Mouse (Mus musculus) lung, embryonic 14.5 days (tissue): ENCODE data around the gene Txndc9. TPM values are rescaled to one million over a fixed set of nuclear protein-coding genes. Genes with fewer than 3 reads are reported as not detected.

Experiments used
- ATAC-seq: fragments of 200-750 bp; cut with Nextera tagmentation; 2 replicates; pipeline ENCODE4 v1.8.0; 2017; ENCODE audit warnings: mild to moderate bottlenecking, moderate TSS enrichment, moderate library complexity; ENCODE audit not compliant: insufficient read depth
- DNase-seq: peaks from one replicate; pipeline ENCODE4 v3.0.0-alpha.2; 2015
- H3K27ac ChIP-seq: fragments of 300-500 bp; sonication (generic); 2 replicates; pipeline ENCODE4 v1.5.1; 2014; ENCODE audit warnings: low read depth, mild to moderate bottlenecking, moderate library complexity
- H3K27me3 ChIP-seq: fragments of 300-500 bp; sonication (generic); 2 replicates; pipeline ENCODE4 v1.6.1; 2014; ENCODE audit warnings: low read length, control low read depth; ENCODE audit not compliant: insufficient read depth
- H3K36me3 ChIP-seq: fragments of 300-500 bp; sonication (generic); 2 replicates; pipeline ENCODE4 v1.6.1; 2014; ENCODE audit warnings: control low read depth; ENCODE audit not compliant: insufficient read depth
- H3K4me1 ChIP-seq: fragments of 300-500 bp; sonication (generic); 2 replicates; pipeline ENCODE4 v1.6.1; 2014; ENCODE audit warnings: antibody characterized with exemption, control low read depth; ENCODE audit not compliant: insufficient read depth
- H3K4me2 ChIP-seq: fragments of 300-500 bp; sonication (generic); 2 replicates; pipeline ENCODE4 v1.6.1; 2014; ENCODE audit warnings: mild to moderate bottlenecking
- H3K4me3 ChIP-seq: fragments of 300-500 bp; sonication (generic); 2 replicates; pipeline ENCODE4 v1.5.1; 2014; ENCODE audit warnings: low read depth, low read length
- H3K9ac ChIP-seq: fragments of 300-500 bp; sonication (generic); 2 replicates; pipeline ENCODE4 v1.6.1; 2014
- H3K9me3 ChIP-seq: fragments of 300-500 bp; sonication (generic); 2 replicates; pipeline ENCODE4 v1.6.1; 2016; ENCODE audit warnings: low read depth, low read length, control low read depth
- CTCF ChIP-seq: IDR thresholded peaks from 2 replicates; pipeline ENCODE4 v1.5.1; 2016; ENCODE audit warnings: antibody characterized with exemption, low read depth
- WGBS: fragments of 180-500 bp; shearing (Covaris S2); extraction: QIAGEN DNeasy Blood & Tissue Kit; methylation state at CpG from one replicate; pipeline ENCODE4 v1.1.7; 2014; 5-methylcytosine and 5-hydroxymethylcytosine counted together
- polyA plus RNA-seq: library from polyadenylated mRNA; unstranded; fragments of >200 nt; fragmentation: Nextera tagmentation; extraction: Ambion mirVana; gene quantifications from 2 replicates; pipeline ENCODE4 v1.2.1, GENCODE M21; 2014

The Txndc9 gene
- polyA plus RNA-seq, 1 experiment from 2014 or later = 127 TPM

GRCm38 (mm10) chr1:38012509-38012908, 14.8 kb upstream of the Txndc9 start:
- no peak for TF ChIP-seq CTCF
- ATAC-seq (no peak), DNase-seq (no peak)
- H3K9me3 ChIP-seq = no peaks in the 10 kb centered on the region
- H3K36me3 ChIP-seq = no peaks in the 10 kb centered on the region
- no peak overlapping the region for H3K4me3 ChIP-seq
- no peak overlapping the region for H3K4me2 ChIP-seq
- H3K4me1 ChIP-seq = no peaks in the 10 kb centered on the region
- no peak overlapping the region for H3K27ac ChIP-seq
- H3K9ac ChIP-seq = no peak overlapping the region
- H3K27me3 ChIP-seq = no peaks in the 10 kb centered on the region

GRCm38 (mm10) chr1:38012104-38012503, 14.4 kb upstream of the Txndc9 start:
- WGBS = 86% methylated on average over 3 of the region's 3 CpGs
- no peaks in the 10 kb centered on the region for H3K36me3 ChIP-seq
- ATAC-seq (no peak), DNase-seq (no peak)
- H3K9me3 ChIP-seq = no peaks in the 10 kb centered on the region
- no peak overlapping the region for H3K4me2 ChIP-seq
- no peak for TF ChIP-seq CTCF
- no peaks in the 10 kb centered on the region for H3K4me1 ChIP-seq
- H3K9ac ChIP-seq = no peak overlapping the region
- H3K4me3 ChIP-seq = no peak overlapping the region
- H3K27ac ChIP-seq = no peak overlapping the region; the same call in 1 of the 2 replicates
- no peaks in the 10 kb centered on the region for H3K27me3 ChIP-seq

DNA sequence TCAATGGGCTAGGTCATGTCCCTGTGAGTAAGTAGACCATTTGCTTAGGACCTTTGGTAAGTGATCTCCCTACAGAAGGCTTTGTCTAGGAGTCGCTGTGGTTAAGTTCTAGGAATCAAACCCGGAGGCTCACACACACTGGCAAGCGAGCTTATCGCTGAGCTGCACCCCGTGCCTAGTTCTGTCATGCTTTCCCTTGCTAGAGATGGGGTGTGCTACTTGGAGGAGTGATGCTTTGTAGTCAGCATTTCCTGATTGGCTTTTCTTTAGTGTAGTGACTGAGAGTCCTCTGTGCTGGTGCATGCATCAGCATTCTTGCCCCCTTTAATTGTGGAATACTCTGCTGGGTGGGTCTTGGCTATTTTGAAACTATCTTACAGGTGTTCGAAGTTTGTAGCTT, 14.0 kb upstream of the Txndc9 start:
- no peak for ATAC-seq
- 79% methylated on average over 6 of the region's 6 CpGs for WGBS
- no peak for DNase-seq
- H3K4me3 ChIP-seq = no peak overlapping the region
- TF ChIP-seq CTCF = no peak
- no peaks in the 10 kb centered on the region for H3K9me3 ChIP-seq
- no peak overlapping the region for H3K9ac ChIP-seq
- no peaks in the 10 kb centered on the region for H3K27me3 ChIP-seq
- H3K4me2 ChIP-seq = no peak overlapping the region
- H3K36me3 ChIP-seq = no peaks in the 10 kb centered on the region
- H3K4me1 ChIP-seq = no peaks in the 10 kb centered on the region
- no peak overlapping the region; the same call in 1 of the 2 replicates for H3K27ac ChIP-seq

- WGBS = 66% methylated on average over 3 of the region's 3 CpGs
- ATAC-seq = no peak
- no peak for DNase-seq
- no peaks in the 10 kb centered on the region for H3K27me3 ChIP-seq
- no peak for TF ChIP-seq CTCF
- no peak overlapping the region for H3K27ac ChIP-seq
- H3K36me3 ChIP-seq = no peaks in the 10 kb centered on the region
- no peaks in the 10 kb centered on the region for H3K9me3 ChIP-seq
- H3K4me2 ChIP-seq = no peak overlapping the region
- no peak overlapping the region for H3K9ac ChIP-seq
- no peak overlapping the region for H3K4me3 ChIP-seq
- H3K4me1 ChIP-seq = no peaks in the 10 kb centered on the region
These were observed 9.0 kb upstream of the Txndc9 start for GRCm38 (mm10) chr1:38006741-38007140.

DNA sequence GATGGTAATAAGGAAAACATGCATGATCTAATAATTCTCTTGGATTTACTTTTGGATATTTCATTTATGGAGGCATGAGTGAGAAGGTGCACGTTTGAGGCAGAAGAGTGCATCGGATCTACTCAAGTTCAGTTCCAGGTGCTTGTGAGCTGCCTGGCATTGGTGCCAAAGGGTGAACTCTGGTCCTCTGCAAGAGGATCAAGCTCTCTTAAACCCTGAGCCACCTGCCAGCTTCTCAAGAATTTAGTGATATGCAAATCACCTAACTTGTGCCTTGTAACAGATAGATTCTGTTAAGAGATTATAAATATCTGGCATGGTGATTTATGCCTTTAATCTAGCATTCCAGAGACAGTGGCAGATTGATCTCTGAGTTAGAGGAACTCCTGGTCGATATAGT, 5.4 kb upstream of the Txndc9 start:
- no peak overlapping the region for H3K9ac ChIP-seq
- no peak for ATAC-seq
- H3K4me1 ChIP-seq = peaks cover 5% of the 10 kb centered on the region
- 76% methylated on average over 3 of the region's 3 CpGs for WGBS
- no peak overlapping the region for H3K4me2 ChIP-seq
- H3K27ac ChIP-seq = no peak overlapping the region
- no peaks in the 10 kb centered on the region for H3K27me3 ChIP-seq
- H3K36me3 ChIP-seq = no peaks in the 10 kb centered on the region
- H3K9me3 ChIP-seq = no peaks in the 10 kb centered on the region
- no peak for TF ChIP-seq CTCF
- H3K4me3 ChIP-seq = no peak overlapping the region
- DNase-seq = no peak

DNA sequence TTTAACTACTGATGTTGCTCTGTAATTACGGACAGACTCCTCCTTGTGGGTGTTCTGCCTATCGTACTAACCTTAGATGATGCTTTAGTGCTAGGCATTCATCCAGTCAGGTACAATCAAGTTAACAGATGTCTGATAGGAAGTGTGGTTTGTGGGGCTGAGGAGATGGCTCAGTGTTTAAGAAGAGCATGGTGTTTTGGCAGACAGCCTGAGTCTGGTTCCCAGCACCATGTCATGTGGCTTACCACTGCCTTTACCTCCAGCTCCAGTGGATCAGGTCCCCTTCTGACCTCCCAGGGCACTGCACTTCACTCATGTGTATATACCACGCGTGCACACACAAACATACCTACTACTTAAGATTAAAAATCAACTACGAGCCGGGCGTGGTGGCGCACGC, 4.3 kb upstream of the Txndc9 start:
- no peak for TF ChIP-seq CTCF
- no peak overlapping the region for H3K4me3 ChIP-seq
- peaks cover 5% of the 10 kb centered on the region for H3K4me1 ChIP-seq
- no peak for DNase-seq
- no peak overlapping the region for H3K9ac ChIP-seq
- H3K4me2 ChIP-seq = no peak overlapping the region
- no peaks in the 10 kb centered on the region for H3K27me3 ChIP-seq
- WGBS = 96% methylated on average over 9 of the region's 9 CpGs
- no peaks in the 10 kb centered on the region for H3K9me3 ChIP-seq
- H3K27ac ChIP-seq = no peak overlapping the region
- no peak for ATAC-seq
- H3K36me3 ChIP-seq = no peaks in the 10 kb centered on the region

DNA sequence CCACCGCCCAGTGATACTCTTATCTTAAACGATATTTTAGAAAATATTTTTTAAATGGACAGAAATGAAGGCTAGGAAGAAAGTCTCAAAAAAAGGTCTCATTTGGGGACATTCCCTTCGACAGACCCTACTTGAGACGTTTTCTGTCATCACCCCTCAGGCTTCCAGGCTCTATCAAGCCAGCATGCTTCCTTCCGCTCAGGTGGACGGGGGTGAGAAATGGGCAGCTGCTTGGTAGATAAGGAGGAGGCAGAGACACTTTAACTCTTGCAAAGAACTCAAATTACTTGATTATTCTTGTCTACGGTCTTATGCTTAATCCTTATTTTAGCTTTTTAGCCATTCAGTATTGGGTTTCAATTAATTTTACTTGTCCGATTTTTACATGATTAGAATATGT, 3.2 kb upstream of the Txndc9 start:
- TF ChIP-seq CTCF = no peak
- H3K9me3 ChIP-seq = no peaks in the 10 kb centered on the region
- H3K4me3 ChIP-seq = no peak overlapping the region
- H3K4me1 ChIP-seq = peaks cover 5% of the 10 kb centered on the region
- H3K9ac ChIP-seq = no peak overlapping the region
- no peaks in the 10 kb centered on the region for H3K36me3 ChIP-seq
- no peak for DNase-seq
- H3K27ac ChIP-seq = no peak overlapping the region
- H3K27me3 ChIP-seq = no peaks in the 10 kb centered on the region
- ATAC-seq = no peak
- 92% methylated on average over 8 of the region's 8 CpGs for WGBS
- no peak overlapping the region for H3K4me2 ChIP-seq

- no peaks in the 10 kb centered on the region for H3K9me3 ChIP-seq
- H3K36me3 ChIP-seq = peaks cover 10% of the 10 kb centered on the region
- DNase-seq (no peak), ATAC-seq (no peak)
- no peak overlapping the region for H3K9ac ChIP-seq
- peak overlapping the region; percentile 94 for H3K4me3 ChIP-seq
- TF ChIP-seq CTCF = no peak
- no peaks in the 10 kb centered on the region for H3K27me3 ChIP-seq
- H3K4me1 ChIP-seq = peaks cover 5% of the 10 kb centered on the region
- peak overlapping the region; percentile 94 for H3K4me2 ChIP-seq
- H3K27ac ChIP-seq = no peak overlapping the region
- WGBS = 60% methylated on average over 3 of the region's 3 CpGs
These were observed 1.9 kb upstream of the Txndc9 start for GRCm38 (mm10) chr1:37999552-37999951.
